Mouse (Mus musculus) left cerebral cortex, adult 6 months (tissue): ENCODE results near the gene Gm2431. TPM values are rescaled to one million over a fixed set of nuclear protein-coding genes. Genes with fewer than 3 reads are reported as not detected.

Experiments
- long read RNA-seq, 2 experiments: library from polyadenylated mRNA; unstranded; transcript quantifications; one replicate each; pipeline ENCODE4 v2.0.0; 2019 to 2020
- polyA plus RNA-seq: library from polyadenylated mRNA; unstranded; fragments of <200 nt; fragmentation: Nextera tagmentation; gene quantifications from 2 replicates; pipeline ENCODE4 v1.2.3, GENCODE M21; 2021

The Gm2431 gene
- polyA plus RNA-seq, result not detected in 2 replicates
- long read RNA-seq, experiment 1, result 0 reads
- long read RNA-seq, experiment 2, result 0 reads

GRCm38 (mm10) chr7:142258254-142258653 is at the start of gene Gm2431:
Gene Gm2431 (minus strand): TSS chr7:142258354.

DNA sequence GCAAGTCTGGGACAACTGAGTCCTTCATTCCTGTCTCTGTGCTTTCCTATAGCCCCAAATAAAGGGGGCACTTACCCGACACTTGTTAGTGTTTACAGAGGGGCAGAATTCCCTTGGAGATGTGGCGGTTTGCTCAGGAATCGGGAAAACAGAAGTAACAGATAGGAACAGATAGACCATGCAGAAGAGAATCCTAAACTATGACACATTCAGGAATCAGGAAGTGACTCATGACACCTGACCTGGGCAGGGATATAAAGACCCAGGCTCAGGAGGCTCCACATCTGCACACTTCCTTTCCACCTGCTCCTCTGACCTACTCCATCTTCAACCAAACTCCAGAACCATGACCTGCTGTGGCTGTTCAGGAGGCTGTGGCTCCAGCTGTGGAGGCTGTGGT is 45.1 kb upstream of the Gm2431 start, which contains the start of gene Krtap5-4:
Gene Krtap5-4, plus strand, starts transcription at position 301 of the 400 bp plus-strand sequence.

GRCm38 (mm10) chr7:142297018-142297417 is 38.9 kb upstream of the Gm2431 start, which contains the start of gene Krtap5-1:
Gene Krtap5-1 (minus strand): TSS chr7:142297118.

DNA sequence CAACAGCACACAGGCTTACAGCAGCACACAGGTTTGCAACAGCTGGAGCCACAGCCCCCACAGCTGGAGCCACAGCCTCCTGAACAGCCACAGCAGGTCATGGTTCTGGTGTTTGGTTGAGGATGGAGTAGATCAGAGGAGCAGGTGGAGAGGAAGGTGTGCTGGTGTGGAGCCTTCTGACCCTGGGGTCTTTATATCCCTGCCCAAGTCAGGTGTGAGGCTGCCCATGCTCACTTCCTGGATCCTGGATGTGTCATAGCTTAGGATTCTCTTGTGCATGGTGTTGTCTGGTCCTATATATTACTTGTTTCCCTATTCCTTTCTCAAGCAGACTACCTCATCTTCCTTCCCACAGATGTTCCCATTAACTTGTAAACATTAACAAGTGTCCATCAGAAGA is 16.1 kb upstream of the Gm2431 start, which contains the start of gene Gm4559:
Gene Gm4559, minus strand, starts transcription at position 101 of the 400 bp plus-strand sequence.

GRCm38 (mm10) chr7:142240978-142241377 is 17.2 kb downstream of the Gm2431 start, which contains the start of gene Gm40460:
Gene Gm40460 (minus strand): TSS chr7:142241078.

GRCm38 (mm10) chr7:142229871-142230270 is 28.3 kb downstream of the Gm2431 start, which contains the start of gene Krtap5-5:
Gene Krtap5-5 (minus strand): TSS chr7:142229971.

DNA sequence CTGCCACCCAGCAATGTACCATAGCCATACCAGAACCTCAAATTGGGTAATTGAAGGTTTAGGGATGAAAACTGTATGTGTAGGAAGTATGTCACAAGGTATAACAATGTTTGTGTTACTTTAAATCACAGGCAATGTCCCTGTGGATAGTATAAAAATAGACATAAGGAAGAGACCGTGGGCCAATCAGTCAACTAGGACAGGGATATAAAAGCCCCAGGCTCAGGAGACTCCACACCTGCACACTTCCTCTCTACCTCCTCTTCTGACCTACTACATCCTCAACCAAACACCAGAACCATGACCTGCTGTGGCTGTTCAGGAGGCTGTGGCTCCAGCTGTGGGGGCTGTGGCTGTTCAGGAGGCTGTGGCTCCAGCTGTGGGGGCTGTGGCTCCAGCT is 46.6 kb downstream of the Gm2431 start, which contains the start of gene Gm7579:
Gene Gm7579, plus strand, starts transcription at position 301 of the 400 bp plus-strand sequence.

Other genes with a start within 250 kb of the Gm2431 start
- gene Mob2, start 197.3 kb downstream of the Gm2431 start, polyA plus RNA-seq, result 49.3 and 57.8 TPM in 2 replicates
- gene Dusp8, start 162.5 kb downstream of the Gm2431 start, polyA plus RNA-seq, result 64.9 and 105 TPM in 2 replicates
- not detected in 2 replicates for gene Gm45618, start 137.6 kb downstream of the Gm2431 start, polyA plus RNA-seq
- not detected in 2 replicates for gene Gm39115, start 122.3 kb downstream of the Gm2431 start, polyA plus RNA-seq
- not detected in 2 replicates for gene Gm45337, start 113.7 kb downstream of the Gm2431 start, polyA plus RNA-seq
- not detected in 2 replicates for gene Gm29735, start 101.2 kb downstream of the Gm2431 start, polyA plus RNA-seq
- gene Gm4553, start 92.6 kb downstream of the Gm2431 start, polyA plus RNA-seq, result not detected in 2 replicates
- not detected in 2 replicates for gene Krtap5-2, start 82.3 kb downstream of the Gm2431 start, polyA plus RNA-seq
- not detected in 2 replicates for gene Gm10153, start 68.0 kb downstream of the Gm2431 start, polyA plus RNA-seq
- not detected in 2 replicates for gene Krtap5-3, start 57.0 kb downstream of the Gm2431 start, polyA plus RNA-seq
- gene Gm7579, start 46.5 kb downstream of the Gm2431 start, polyA plus RNA-seq, result not detected in 2 replicates
- not detected in 2 replicates for gene Krtap5-5, start 28.4 kb downstream of the Gm2431 start, polyA plus RNA-seq
- gene Gm40460, start 17.3 kb downstream of the Gm2431 start, polyA plus RNA-seq, result not detected in 2 replicates
- gene Gm4559, start 16.0 kb upstream of the Gm2431 start, polyA plus RNA-seq, result not detected in 2 replicates
- not detected in 2 replicates for gene Krtap5-1, start 38.8 kb upstream of the Gm2431 start, polyA plus RNA-seq
- gene Krtap5-4, start 45.2 kb upstream of the Gm2431 start, polyA plus RNA-seq, result not detected in 2 replicates
- 30.4 and 46.7 TPM in 2 replicates for gene Ifitm10, start 115.4 kb upstream of the Gm2431 start, polyA plus RNA-seq
- not detected in 2 replicates for gene Gm49369, start 124.3 kb upstream of the Gm2431 start, polyA plus RNA-seq
- gene Ctsd, start 129.7 kb upstream of the Gm2431 start, polyA plus RNA-seq, result 400 and 569 TPM in 2 replicates
- not detected in 2 replicates for gene Syt8, start 176.5 kb upstream of the Gm2431 start, polyA plus RNA-seq
- 0.99 and 1.4 TPM in 2 replicates for gene Tnni2, start 183.5 kb upstream of the Gm2431 start, polyA plus RNA-seq
- gene Lsp1, start 202.5 kb upstream of the Gm2431 start, polyA plus RNA-seq, result 3.4 and 4.0 TPM in 2 replicates
- 0.30 TPM in 1 of 2 replicates, not detected in the other for gene Tnnt3, start 240.5 kb upstream of the Gm2431 start, polyA plus RNA-seq